Mouse (Mus musculus) testis, adult 2 months (tissue): ENCODE measurements around the gene Dnm3. TPM values are rescaled to one million over a fixed set of nuclear protein-coding genes. Genes with fewer than 3 reads are reported as not detected.

Experiments used
- H3K27ac ChIP-seq: fragments of 200-500 bp; 2 replicates; pipeline ENCODE4 v1.5.1; 2012; ENCODE audit warnings: low read depth, low read length; ENCODE audit not compliant: control insufficient read depth, insufficient read depth
- H3K27me3 ChIP-seq: fragments of 200-500 bp; 2 replicates; pipeline ENCODE4 v1.6.1; 2012; ENCODE audit warnings: mild to moderate bottlenecking, low read length, moderate library complexity; ENCODE audit not compliant: control insufficient read depth, insufficient read depth
- H3K36me3 ChIP-seq: fragments of 200-500 bp; 2 replicates; pipeline ENCODE4 v1.6.1; 2012; ENCODE audit warnings: mild to moderate bottlenecking, low read length; ENCODE audit not compliant: control insufficient read depth, insufficient read depth
- H3K4me1 ChIP-seq: fragments of 200-500 bp; 2 replicates; pipeline ENCODE4 v1.6.1; 2012; ENCODE audit warnings: low read length; ENCODE audit not compliant: control insufficient read depth, insufficient read depth
- H3K4me3 ChIP-seq: fragments of 200-500 bp; 2 replicates; pipeline ENCODE4 v1.5.1; 2012; ENCODE audit warnings: low read depth, mild to moderate bottlenecking, low read length, moderate library complexity, mixed read lengths; ENCODE audit not compliant: control insufficient read depth
- CTCF ChIP-seq: fragments of 200-500 bp; IDR thresholded peaks from 2 replicates; pipeline ENCODE4 v1.5.1; 2012; ENCODE audit warnings: low read depth, mild to moderate bottlenecking, inconsistent platforms, low read length, moderate library complexity; ENCODE audit not compliant: control insufficient read depth, insufficient read depth, insufficient replicate concordance
- POLR2A ChIP-seq: fragments of 200-500 bp; IDR thresholded peaks from 2 replicates; pipeline ENCODE4 v1.6.1; 2012; ENCODE audit warnings: low read depth, mild to moderate bottlenecking, inconsistent platforms, low read length, moderate library complexity; ENCODE audit not compliant: control insufficient read depth
- polyA plus RNA-seq: library from polyadenylated mRNA; depleted of rRNA; stranded (reverse); fragments of >200 nt; gene quantifications from 2 replicates; pipeline ENCODE4 v1.2.3, GENCODE M21; 2012

The Dnm3 gene
- polyA plus RNA-seq, 1 experiment, result 13.8 TPM

DNA sequence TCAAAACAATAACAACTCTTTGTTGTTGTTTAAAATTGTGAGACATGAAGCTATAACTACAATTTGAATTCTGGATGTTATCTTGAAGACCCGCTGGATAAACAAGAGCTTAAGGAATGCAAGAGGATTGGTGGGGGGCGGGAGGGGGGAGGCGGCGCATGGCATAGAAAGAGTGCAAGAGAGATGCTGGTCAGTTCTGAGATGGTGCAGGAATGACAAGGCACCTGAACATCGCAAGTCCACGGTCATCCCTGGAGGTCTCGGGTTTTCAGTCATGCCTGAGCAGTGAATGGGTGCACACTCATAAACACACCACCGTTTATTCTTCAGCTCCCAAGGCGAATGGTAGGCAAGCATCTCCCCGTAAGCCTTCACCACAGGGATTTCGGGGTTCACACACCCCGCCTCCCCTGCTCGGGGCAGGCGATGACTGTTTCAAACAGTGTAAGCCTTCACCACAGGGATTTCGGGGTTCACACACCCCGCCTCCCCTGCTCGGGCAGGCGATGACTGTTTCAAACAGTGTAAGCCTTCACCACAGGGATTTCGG, 1.2 kb downstream of the Dnm3 start:
- no peaks in the 10 kb centered on the region for H3K36me3 ChIP-seq
- peaks cover 10% of the 10 kb centered on the region for H3K4me1 ChIP-seq
- TF ChIP-seq CTCF (no peak), POLR2A (no peak; the same call in 1 of the 2 replicates)
- no peaks in the 10 kb centered on the region for H3K27me3 ChIP-seq
- peak overlapping the region; percentile 61; the same call in 1 of the 2 replicates for H3K27ac ChIP-seq
- H3K4me3 ChIP-seq, result peak overlapping the region; percentile 83

DNA sequence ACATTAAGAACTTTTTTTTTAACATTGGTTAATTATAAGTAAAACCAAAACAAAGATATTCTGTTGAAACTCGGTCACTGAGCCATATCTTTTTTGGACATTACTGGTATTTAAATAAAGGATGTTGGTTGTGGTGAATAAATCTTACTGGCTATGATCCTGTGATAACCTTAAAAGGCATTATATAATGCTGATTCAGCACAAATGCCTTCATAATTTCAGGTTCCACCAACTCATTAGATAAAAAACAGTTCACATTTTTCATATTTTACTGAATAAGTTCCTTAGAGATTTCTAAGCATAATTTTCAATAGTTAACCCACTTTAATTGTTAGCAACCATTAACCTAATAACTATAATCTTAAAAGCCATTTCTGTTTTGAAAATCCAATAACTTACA, 4.9 kb downstream of the Dnm3 start:
- Histone ChIP-seq H3K36me3 (no peaks in the 10 kb centered on the region), H3K27ac (no peak overlapping the region), H3K27me3 (no peaks in the 10 kb centered on the region), H3K4me1 (peaks cover 6% of the 10 kb centered on the region), H3K4me3 (no peak overlapping the region)
- no peak for TF ChIP-seq CTCF
- TF ChIP-seq POLR2A, result no peak

GRCm38 (mm10) chr1:162471089-162471488, 6.7 kb downstream of the Dnm3 start:
- no peak overlapping the region for H3K27ac ChIP-seq
- H3K36me3 ChIP-seq, result no peaks in the 10 kb centered on the region
- H3K4me3 ChIP-seq, result no peak overlapping the region
- no peaks in the 10 kb centered on the region for H3K27me3 ChIP-seq
- H3K4me1 ChIP-seq, result no peaks in the 10 kb centered on the region; the same call in 1 of the 2 replicates
- TF ChIP-seq CTCF (no peak), POLR2A (no peak)

DNA sequence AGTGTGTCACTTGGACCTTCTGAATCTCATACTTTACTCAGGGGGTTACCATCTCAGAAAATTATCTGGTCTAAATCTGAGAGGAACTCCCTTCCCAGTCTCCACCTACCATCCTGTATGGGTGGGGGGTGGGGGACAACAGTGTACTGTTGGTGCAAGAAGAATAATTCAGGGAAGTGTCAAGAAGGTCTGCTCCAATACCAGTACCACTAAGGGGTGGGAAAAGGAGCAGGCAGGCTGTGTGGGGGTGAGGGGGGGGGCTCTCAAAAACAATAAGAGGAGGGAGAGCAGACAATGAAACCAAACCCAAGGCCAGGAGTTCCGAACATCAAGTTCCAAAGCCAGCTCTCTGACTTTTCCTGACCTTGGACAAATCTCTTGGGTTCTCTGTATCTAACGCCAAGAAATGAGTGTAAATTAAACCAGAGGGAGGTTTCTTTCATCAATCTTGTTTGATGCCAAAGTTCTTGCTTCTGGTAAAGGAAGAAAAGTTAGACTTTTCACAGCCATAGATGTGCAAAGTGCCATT, 8.0 kb downstream of the Dnm3 start:
- Histone ChIP-seq H3K27ac (peak overlapping the region; percentile 42), H3K4me1 (no peaks in the 10 kb centered on the region; the same call in 1 of the 2 replicates), H3K27me3 (no peaks in the 10 kb centered on the region), H3K4me3 (no peak overlapping the region), H3K36me3 (no peaks in the 10 kb centered on the region)
- TF ChIP-seq CTCF, result no peak
- no peak for TF ChIP-seq POLR2A

DNA sequence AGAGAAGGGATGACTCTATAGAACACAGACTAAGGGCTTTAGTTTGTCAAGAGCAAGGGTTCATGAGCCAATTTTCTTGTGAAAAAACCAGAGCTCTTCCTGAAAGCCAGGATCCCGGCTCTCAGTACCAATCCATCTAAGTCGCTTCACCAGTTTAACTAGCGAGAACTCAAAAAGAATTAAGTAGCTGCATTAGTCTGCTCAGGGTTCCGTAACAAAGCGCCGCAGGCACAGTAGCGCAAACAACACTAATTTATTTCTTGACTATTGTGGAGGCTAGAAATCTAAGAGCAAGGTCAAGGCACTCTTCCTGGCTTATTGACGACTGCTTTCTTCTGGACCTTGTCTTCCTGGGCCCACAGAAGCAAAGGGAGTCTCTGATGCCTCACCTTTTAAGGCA, 14.2 kb downstream of the Dnm3 start:
- Histone ChIP-seq H3K4me1 (no peaks in the 10 kb centered on the region), H3K27me3 (no peaks in the 10 kb centered on the region), H3K4me3 (no peak overlapping the region), H3K27ac (no peak overlapping the region), H3K36me3 (no peaks in the 10 kb centered on the region)
- TF ChIP-seq CTCF (no peak), POLR2A (no peak)

GRCm38 (mm10) chr1:162458711-162459110, 19.1 kb downstream of the Dnm3 start:
- TF ChIP-seq POLR2A (no peak), CTCF (no peak)
- Histone ChIP-seq H3K27ac (no peak overlapping the region), H3K27me3 (no peaks in the 10 kb centered on the region), H3K4me1 (no peaks in the 10 kb centered on the region), H3K4me3 (no peak overlapping the region), H3K36me3 (no peaks in the 10 kb centered on the region)

- TF ChIP-seq CTCF, result no peak
- no peak for TF ChIP-seq POLR2A
- Histone ChIP-seq H3K4me1 (no peaks in the 10 kb centered on the region), H3K27me3 (no peaks in the 10 kb centered on the region), H3K27ac (no peak overlapping the region), H3K36me3 (no peaks in the 10 kb centered on the region), H3K4me3 (no peak overlapping the region)
Measured at GRCm38 (mm10) chr1:162456861-162457260, 21.0 kb downstream of the Dnm3 start.
